Mouse (Mus musculus): ENCODE results near the gene Gbf1.

Gene Gbf1

DNA sequence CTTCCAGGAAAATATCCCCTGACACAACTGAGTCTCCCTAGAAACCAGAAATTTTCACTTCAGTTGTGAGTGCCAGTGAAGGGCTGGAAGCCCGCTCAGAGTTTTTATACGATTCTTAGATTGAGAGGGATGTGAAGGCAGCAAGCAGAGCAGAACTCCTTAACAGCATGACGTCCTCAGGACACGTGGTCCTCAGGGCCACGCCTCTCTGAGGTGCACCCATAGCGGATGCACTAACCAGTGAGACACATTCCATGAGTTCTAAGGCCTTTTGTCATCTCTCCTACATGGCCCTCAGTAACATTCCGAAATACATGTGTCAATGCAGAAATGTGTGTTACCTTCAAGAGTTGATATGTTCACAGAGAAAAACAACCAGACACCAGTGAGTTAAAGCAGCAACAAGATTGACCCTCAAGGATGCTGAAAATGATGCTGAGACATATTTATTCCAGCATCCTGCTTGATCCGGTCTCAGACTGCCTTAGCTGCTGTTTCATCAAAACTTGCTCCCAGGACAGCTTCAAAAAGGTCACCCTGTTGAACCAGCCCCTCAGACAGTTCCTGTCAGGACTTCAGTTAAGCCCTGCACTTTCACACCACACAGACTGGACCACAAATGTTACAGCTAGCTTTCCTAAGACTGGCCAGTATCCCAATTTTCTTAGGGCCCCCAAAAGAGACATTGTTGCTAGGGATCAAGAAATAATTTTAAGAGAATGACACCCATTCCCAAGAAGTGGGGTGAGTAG, 148.2 kb downstream of the Gbf1 start:
- DNase-seq (ENCODE audit: low read depth, low spot score) = no peak

- no peak for DNase-seq (ENCODE audit: low read depth, low spot score)
Observed at GRCm38 (mm10) chr19:46302551-46302950, 150.2 kb downstream of the Gbf1 start.

DNA sequence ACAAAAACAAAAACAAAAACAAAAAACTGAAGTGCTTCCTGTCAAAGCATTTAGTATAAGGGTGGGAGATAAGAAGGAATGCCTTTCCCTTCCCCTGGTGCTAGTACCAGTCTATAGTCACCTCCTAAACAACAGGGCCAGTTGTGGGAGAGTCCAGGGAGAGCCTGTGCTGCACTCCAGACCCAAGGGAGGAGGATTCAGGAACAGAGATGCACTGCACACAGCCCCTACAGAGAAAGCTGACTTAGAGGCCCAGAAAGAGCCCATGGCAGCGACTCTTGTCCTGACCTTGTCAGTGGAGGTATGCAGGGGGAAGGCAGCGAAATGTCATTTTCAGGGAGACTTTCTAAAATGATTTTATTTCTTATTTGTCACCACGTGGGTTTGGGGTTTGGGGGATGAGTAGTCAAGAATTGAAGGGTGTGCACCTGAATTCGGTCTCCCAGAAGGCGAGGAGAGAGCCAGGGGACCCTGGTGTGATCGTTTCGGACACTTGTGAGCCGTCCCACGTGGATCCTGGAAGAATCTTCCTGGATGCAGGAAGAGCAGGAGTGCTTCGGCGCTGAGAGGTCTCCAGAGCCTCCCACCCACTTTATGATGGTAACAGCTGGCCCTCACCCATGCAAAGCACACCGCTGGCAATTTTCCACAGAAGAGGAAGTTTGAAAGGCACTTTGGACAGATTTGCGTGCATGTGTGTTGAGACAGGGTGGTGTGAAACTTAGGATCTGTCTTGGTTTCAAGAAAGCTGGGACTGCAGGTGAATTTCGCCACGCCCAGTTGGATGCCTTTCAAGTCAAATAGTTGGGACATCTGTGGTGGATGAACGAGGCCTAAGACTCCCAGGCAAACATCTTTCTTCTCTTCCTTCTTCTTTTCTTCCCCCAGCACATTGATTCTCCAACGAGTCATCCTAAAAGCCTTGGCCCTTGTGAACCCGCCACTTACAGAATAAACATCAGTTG, 151.2 kb downstream of the Gbf1 start:
- DNase-seq (ENCODE audit: low read depth, low spot score) = no peak

DNA sequence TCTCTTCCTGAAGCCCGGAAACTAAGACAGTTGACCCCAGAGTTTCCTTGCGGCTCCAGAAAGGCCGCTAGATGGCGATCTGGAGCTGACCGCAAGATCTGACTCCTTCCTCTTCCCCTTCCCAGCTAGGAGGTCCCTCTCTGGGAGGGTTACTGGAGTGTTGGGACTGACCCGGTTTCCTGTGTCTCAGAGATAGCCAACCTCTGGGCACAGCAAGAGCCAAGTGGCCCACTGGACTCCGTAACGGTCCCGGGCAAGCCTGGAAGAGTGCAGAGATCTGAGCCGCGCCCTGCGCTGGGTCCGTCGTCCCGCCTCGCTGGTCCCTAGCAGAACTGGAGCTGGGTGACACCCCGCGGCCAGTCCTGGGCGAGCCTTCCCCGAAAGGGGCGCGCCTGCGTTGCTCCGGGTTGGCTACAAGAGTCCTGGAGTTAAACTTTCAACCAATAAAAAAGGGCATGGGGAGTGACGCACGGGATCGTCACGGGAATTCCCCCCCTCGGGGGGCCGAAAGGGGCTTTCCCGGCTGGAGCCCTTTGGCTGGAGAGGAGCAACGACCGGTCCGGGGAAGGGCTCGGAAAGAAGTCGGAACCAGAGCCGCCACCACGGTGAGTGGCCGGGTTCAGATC, 152.0 kb downstream of the Gbf1 start, which contains the start of gene Nfkb2:
TSS of gene Nfkb2 (plus strand) at position 105 of the 626 bp plus-strand sequence.
- peak; percentile 90 for DNase-seq (ENCODE audit: low read depth, low spot score)

DNA sequence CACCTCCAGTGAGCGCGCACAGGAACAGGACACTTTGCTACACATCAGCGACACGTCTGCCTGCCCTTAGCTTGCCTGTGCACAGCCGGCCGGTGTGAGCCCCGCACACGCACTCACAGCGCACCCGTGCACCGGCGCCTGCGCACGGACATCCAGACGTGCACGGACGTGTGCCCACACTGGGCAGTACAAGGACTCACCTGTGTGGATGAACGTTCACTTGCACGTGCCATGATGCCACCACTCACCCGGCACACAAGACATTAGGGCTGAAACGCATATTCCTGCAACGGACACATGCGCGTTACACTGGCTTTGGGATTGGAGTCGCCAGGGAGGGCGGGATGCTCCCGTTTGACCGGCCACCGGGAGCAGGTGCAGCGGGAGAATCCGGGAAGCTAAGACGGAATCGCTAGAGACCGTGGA, 152.6 kb downstream of the Gbf1 start:
- DNase-seq (ENCODE audit: low read depth, low spot score) = no peak

DNA sequence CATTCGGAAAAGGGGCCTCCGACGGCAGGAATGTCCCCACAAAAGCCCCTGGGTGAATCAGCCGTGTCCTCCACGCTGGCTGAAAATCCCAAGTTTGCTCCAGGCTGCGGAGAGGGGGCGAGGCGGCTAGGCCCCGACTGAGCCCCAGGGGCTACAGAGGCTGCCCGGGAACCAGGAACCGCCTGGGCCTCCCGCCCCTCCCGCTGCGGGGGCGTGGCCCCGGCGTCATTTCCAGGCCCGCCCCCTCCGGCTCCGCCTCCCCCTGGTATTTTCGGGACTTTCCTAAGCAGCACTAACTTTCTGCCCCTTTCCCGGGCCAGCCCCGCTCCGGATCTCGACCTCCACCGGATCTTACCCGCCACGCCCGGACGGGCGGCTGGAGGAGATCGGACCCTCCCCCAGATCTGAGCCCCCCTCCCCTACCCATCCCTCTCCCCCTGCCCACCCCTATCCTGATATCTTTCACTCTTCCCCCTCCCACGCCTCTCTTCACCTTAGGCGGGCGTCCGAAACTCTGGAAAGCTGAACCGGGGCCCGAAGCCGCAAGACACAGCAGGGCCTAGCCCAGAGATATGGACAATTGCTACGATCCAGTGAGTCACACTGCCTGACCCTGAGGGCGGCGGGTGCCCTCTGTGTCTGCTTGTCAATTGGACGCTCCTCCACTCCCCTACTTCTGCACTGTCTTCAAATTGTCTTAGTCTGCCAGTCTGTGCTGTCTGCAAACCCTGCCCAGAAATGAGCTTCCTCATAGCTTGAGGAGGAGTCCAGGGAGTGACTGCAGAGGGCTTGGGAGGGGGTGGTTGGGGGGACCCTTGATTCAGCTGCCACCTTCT, 153.3 kb downstream of the Gbf1 start:
- peak; percentile 65 for DNase-seq (ENCODE audit: low read depth, low spot score)

DNA sequence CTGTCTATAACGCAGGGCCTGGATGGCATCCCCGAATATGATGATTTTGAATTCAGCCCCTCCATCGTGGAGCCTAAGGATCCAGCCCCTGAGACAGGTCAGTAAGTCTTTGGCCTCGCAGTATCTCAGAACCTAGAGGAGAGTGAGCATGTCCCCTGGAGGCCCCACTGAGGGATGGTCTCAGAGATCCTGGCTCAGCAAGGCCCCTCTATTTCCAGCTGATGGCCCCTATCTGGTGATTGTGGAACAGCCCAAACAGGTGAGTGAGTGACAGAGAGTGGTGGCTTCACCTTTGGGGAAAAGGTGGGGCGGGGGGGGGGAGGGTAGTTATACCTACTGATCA, 153.9 kb downstream of the Gbf1 start:
- DNase-seq (ENCODE audit: low read depth, low spot score) = no peak

GRCm38 (mm10) chr19:46306751-46307289, 154.5 kb downstream of the Gbf1 start:
- DNase-seq (ENCODE audit: low read depth, low spot score) = no peak

DNA sequence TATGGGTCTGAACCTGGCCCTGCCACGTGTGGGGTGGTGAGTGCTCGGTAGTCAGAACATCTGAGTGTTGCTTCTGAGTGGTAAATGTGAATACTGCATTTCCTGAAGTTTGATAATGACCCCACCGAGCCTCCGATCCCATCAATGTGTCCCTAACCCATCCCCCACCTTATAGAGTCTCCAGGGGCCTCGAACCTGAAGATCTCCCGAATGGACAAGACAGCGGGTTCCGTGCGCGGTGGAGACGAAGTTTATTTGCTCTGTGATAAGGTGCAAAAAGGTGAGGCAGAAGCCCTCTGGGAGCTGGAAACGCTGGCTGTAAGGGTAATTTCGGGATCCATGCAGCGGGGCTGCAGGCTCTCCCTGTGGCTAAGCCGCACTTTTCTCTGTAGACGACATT, 155.5 kb downstream of the Gbf1 start:
- no peak for DNase-seq (ENCODE audit: low read depth, low spot score)

DNA sequence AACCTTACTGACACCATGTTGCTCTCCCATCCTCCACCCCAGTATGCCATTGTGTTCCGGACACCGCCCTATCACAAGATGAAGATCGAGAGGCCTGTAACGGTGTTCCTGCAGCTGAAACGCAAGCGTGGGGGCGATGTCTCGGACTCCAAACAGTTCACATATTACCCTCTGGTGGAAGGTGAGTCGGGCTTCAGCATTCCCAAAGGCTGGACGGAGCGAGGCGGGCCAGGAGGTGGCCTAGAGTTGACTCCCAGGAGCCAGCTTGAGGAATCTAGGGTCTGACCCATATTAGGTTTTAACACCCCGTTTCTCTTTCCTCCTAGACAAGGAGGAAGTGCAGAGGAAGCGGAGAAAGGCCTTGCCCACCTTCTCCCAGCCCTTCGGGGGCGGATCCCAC, 156.0 kb downstream of the Gbf1 start:
- DNase-seq (ENCODE audit: low read depth, low spot score) = no peak

- DNase-seq (ENCODE audit: low read depth, low spot score) = peak; percentile 96
Observed at GRCm38 (mm10) chr19:46308706-46309435, 156.6 kb downstream of the Gbf1 start.

- no peak for DNase-seq (ENCODE audit: low read depth, low spot score)
Observed at GRCm38 (mm10) chr19:46309651-46310305, 157.5 kb downstream of the Gbf1 start.

DNA sequence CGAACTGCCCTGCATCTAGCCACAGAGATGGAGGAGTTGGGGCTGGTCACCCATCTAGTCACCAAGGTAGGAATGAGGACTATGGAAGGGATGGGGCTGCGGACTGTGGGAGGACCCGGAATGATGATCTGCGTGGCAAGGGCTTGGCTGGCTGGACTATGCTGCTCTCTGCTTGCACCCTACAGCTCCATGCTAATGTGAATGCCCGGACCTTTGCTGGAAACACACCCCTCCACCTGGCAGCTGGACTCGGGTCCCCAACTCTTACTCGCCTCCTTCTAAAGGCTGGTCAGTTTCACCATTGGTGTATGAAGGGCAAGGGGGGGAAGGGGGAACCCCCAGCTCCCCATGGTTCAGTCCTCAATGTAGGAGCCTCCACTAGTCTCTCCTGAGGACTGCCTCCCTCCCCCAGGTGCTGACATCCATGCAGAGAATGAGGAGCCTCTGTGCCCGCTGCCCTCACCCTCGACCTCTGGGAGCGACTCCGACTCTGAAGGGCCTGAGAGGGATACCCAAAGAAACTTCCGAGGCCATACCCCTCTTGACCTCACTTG, 158.1 kb downstream of the Gbf1 start:
- DNase-seq (ENCODE audit: low read depth, low spot score) = no peak

DNA sequence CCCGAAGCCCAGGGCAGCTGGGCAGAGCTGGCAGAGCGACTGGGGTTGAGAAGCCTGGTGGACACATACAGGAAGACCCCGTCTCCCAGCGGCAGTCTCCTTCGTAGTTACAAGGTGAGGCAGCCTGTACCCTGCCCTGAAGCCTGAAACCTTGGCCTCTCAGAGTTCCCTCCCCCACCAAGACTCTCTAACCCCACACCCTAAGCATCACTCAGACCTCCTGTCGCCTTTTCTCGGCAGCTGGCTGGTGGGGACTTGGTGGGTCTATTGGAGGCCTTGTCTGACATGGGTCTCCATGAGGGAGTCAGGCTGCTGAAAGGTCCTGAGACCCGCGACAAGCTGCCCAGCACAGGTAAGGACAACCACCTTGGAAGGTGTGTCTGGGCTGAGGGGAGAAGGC, 159.0 kb downstream of the Gbf1 start:
- no peak for DNase-seq (ENCODE audit: low read depth, low spot score)

DNA sequence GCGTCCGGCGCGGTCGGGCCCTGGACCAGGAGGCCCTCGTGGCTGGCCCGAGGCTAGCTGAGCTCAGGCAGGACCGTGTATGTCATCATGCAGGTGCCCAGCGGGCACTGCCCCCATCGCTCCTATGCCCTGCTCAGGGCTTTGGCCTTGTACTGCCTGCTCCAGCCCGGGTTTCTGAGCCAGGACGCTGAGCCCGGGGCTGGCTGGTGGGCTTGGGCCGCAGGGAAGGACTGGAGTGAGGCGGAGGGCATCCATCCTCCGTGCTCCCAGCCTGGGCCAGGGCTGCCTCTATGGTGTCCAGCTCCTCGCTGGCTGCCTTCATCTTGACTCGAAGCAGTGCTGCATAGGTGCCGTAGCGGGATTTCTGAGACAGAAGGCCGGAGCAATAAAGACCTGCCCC, 160.3 kb downstream of the Gbf1 start:
- no peak for DNase-seq (ENCODE audit: low read depth, low spot score)

- DNase-seq (ENCODE audit: low read depth, low spot score) = no peak
Observed at GRCm38 (mm10) chr19:46313116-46313515, 160.8 kb downstream of the Gbf1 start.

GRCm38 (mm10) chr19:46313591-46313990, 161.3 kb downstream of the Gbf1 start:
- DNase-seq (ENCODE audit: low read depth, low spot score) = no peak

DNA sequence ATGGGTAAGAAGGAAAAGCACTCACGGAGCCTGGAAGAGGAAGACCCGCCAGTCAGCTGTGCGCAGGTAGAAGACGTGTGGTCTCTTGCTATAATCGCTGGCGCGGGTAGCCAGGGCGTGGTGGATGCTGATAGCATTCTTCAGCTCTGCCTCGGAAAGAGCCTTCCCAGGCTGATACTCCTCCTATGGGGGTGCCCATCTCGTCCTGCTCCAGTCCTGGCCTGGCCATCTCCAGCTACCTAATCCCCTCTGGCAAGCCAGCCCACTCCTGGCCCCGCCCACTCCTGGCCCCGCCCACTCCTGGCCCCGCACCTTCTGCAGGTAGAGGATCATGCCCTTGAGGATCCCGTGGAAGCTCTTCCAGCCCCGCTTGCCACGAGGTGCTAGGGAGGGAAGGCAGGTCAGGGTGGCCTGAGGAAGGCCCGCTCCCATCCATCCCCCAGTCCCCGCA, 161.9 kb downstream of the Gbf1 start:
- no peak for DNase-seq (ENCODE audit: low read depth, low spot score)
